ENCODE assay signal across 23 mouse cellular contexts in genomic region chr19:56887879-56888278, GRCm38 (mm10). TPM values are rescaled to one million over a fixed set of nuclear protein-coding genes. Genes with fewer than 3 reads are reported as not detected.
DNase-seq lines count a peak whose midpoint lies in the region; ATAC-seq lines count a peak whose summit lies in the region.
"Had no signal": no experiment of that assay in that cellular context is flagged by ENCODE, and none has a peak within 500 bp of the region (broad histone marks: within the 10 kb centered on the region; RNA-seq: fewer than 3 reads in every experiment).

No protein-coding gene starts in this region.

- peak; percentile 81 for ATAC-seq in frontal cortex, adult (ENCODE audit: low TSS enrichment)
- no peak for ATAC-seq in stomach, embryonic 15.5 days (ENCODE audit: insufficient read depth, low FRiP score, low read depth)
- ATAC-seq in forebrain, embryonic 13.5 days: no peak
- ATAC-seq: forebrain, postnatal 0 days; hindbrain, postnatal 0 days had no signal

- DNase-seq in frontal cortex, postnatal 10 days (ENCODE audit: low spot score in 2 of 2): no peak
- DNase-seq in right cerebral cortex, adult 18-20 months: peak; percentile 9
- DNase-seq in right cerebral cortex, postnatal 25 days: no peak
- no peak for DNase-seq in left cerebral cortex, postnatal 10 days (ENCODE audit: extremely low spot score in 1 of 2, low spot score in 2 of 2)
- DNase-seq: adrenal gland, postnatal 10 days; cerebellum, adult 18-20 months; cerebellum, adult 9-11 months; cerebellum, postnatal 36 days; forebrain, postnatal 0 days; gastrocnemius, postnatal 36 days; heart, adult 2 months; heart, postnatal 14 days had no signal

- H3K36me3 ChIP-seq in stomach, embryonic 15.5 days: no peaks in the 10 kb centered on the region
- no peaks in the 10 kb centered on the region for H3K36me3 ChIP-seq in forebrain, embryonic 13.5 days (ENCODE audit: poor library complexity, severe bottlenecking)
- H3K36me3 ChIP-seq: forebrain, embryonic 12.5 days; heart, embryonic 15.5 days; hindbrain, embryonic 13.5 days had no signal

- H3K9ac ChIP-seq in stomach, embryonic 15.5 days: no peak overlapping the region
- H3K9ac ChIP-seq in forebrain, embryonic 13.5 days: no peak overlapping the region
- H3K9ac ChIP-seq: forebrain, embryonic 12.5 days; forebrain, postnatal 0 days; heart, embryonic 15.5 days; hindbrain, embryonic 13.5 days had no signal

- WGBS in stomach, embryonic 15.5 days: 49% methylated on average over 10 of the region's 10 CpGs
- WGBS in forebrain, embryonic 13.5 days: 86% methylated on average over 10 of the region's 10 CpGs

- H3K4me1 ChIP-seq in stomach, embryonic 15.5 days: peaks cover 17% of the 10 kb centered on the region
- H3K4me1 ChIP-seq in forebrain, embryonic 13.5 days: no peaks in the 10 kb centered on the region
- H3K4me1 ChIP-seq: hindbrain, embryonic 13.5 days had no signal

- no peak overlapping the region for H3K4me3 ChIP-seq in stomach, embryonic 15.5 days (replicated peaks)
- H3K4me3 ChIP-seq in forebrain, embryonic 13.5 days: no peak overlapping the region
- H3K4me3 ChIP-seq: forebrain, embryonic 12.5 days; heart, adult 2 months; heart, embryonic 15.5 days; hindbrain, embryonic 13.5 days had no signal

- intact Hi-C loops in left cerebral cortex, postnatal 10 days (cut with DNase I): no loop called here

- peak overlapping the region; percentile 44 for H3K27ac ChIP-seq in stomach, embryonic 15.5 days
- H3K27ac ChIP-seq in forebrain, embryonic 13.5 days: no peak overlapping the region
- H3K27ac ChIP-seq: forebrain, embryonic 12.5 days; heart, adult 2 months; heart, embryonic 15.5 days; hindbrain, embryonic 13.5 days; hindbrain, postnatal 0 days had no signal

- no peaks in the 10 kb centered on the region for H3K27me3 ChIP-seq in stomach, embryonic 15.5 days (replicated peaks)
- no peaks in the 10 kb centered on the region for H3K27me3 ChIP-seq in forebrain, embryonic 13.5 days
- H3K27me3 ChIP-seq: forebrain, embryonic 12.5 days; heart, embryonic 15.5 days; hindbrain, embryonic 13.5 days had no signal

- no peaks in the 10 kb centered on the region for H3K9me3 ChIP-seq in stomach, embryonic 15.5 days
- no peaks in the 10 kb centered on the region for H3K9me3 ChIP-seq in forebrain, embryonic 13.5 days (replicated peaks)
- H3K9me3 ChIP-seq: forebrain, embryonic 12.5 days; heart, embryonic 15.5 days; hindbrain, embryonic 13.5 days had no signal

- no peak overlapping the region for H3K4me2 ChIP-seq in stomach, embryonic 15.5 days
- H3K4me2 ChIP-seq in forebrain, embryonic 13.5 days: no peak overlapping the region
- H3K4me2 ChIP-seq: forebrain, embryonic 12.5 days; heart, embryonic 11.5 days; heart, embryonic 15.5 days; hindbrain, embryonic 13.5 days had no signal

RNA-seq across cellular contexts. Expression of gene Vwa2, which starts 13.8 kb away (rescaled TPM):
- 2.4 and 2.6 TPM in 2 replicates for polyA plus RNA-seq in stomach, embryonic 15.5 days (2015; fragmentation: Nextera tagmentation; extraction: Ambion mirVana)
- polyA plus RNA-seq in forebrain, embryonic 13.5 days (2015; fragmentation: Nextera tagmentation; extraction: Ambion mirVana): 0.23 and 0.60 TPM in 2 replicates
- total RNA-seq in left cerebral cortex, postnatal 10 days (2021): under 1 TPM; 0.15 to 0.30 TPM
- total RNA-seq: adrenal gland, postnatal 10 days; gastrocnemius, adult 8-10 months; gastrocnemius, postnatal 36 days; heart, adult 2 months; heart, postnatal 14 days; hematopoietic stem cell, adult 5-6 weeks; MEL had no signal
- polyA plus RNA-seq: heart, adult 2 months had no signal
